Comparison of ENCODE assay signal across 8 mouse cellular contexts in the genomic region with DNA sequence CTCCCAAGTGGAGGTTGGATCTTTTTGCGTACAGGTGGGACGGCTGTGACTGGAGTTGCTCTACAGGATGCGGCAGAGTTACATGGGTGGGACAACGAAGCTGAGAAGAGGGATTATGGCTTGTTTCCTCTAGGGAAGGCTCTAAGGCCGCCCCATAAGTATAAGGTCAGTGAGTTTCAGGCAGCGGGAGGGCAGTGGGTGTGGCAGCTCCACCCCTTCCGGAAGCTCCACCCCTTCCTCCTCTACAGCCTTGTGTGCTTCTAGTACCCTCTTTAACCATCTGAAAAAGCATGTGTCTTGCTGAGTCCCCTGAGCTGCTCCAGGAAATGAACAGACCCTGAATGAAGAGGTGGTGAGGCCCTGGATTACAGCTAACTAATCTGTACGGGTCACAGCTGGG.
DNase-seq lines count a peak whose midpoint lies in the region; ATAC-seq and TF ChIP-seq lines count a peak whose summit lies in the region.

No protein-coding gene starts in this region.

- TF ChIP-seq CTCF in lung, embryonic 14.5 days (IDR thresholded peaks at IDR 0.05; ENCODE audit: low read depth) = no peak

- DNase-seq in ES-CJ7 (ENCODE audit: low read depth, low spot score) = peak; percentile 91
- DNase-seq in embryo, embryonic 10.5 days (ENCODE audit: low spot score) = peak; percentile 67
- DNase-seq in heart, postnatal 4 days = peak; percentile 61
- DNase-seq in lung, embryonic 14.5 days = no peak
- DNase-seq in frontal cortex, postnatal 25 days (ENCODE audit: low spot score in 2 of 2) = no peak
- no peak for DNase-seq in ovary, postnatal 14 days (ENCODE audit: low spot score)
- no peak for DNase-seq in left cerebral cortex, postnatal 36 days (ENCODE audit: low spot score in 2 of 2)

- WGBS in lung, embryonic 14.5 days = 38% methylated on average over 8 of the region's 8 CpGs
- 13% methylated on average over 8 of the region's 8 CpGs for WGBS in neural tube, embryonic 15.5 days

- no peak overlapping the region for H3K4me2 ChIP-seq in lung, embryonic 14.5 days
- H3K4me2 ChIP-seq in neural tube, embryonic 15.5 days = no peak overlapping the region

- H3K4me3 ChIP-seq in lung, embryonic 14.5 days (ENCODE audit: low read depth, low read length) = no peak overlapping the region
- H3K4me3 ChIP-seq in neural tube, embryonic 15.5 days (replicated peaks) = no peak overlapping the region

- no peaks in the 10 kb centered on the region for H3K27me3 ChIP-seq in lung, embryonic 14.5 days (ENCODE audit: insufficient read depth, low read length)
- H3K27me3 ChIP-seq in neural tube, embryonic 15.5 days (replicated peaks) = no peaks in the 10 kb centered on the region

- H3K36me3 ChIP-seq in lung, embryonic 14.5 days (ENCODE audit: insufficient read depth) = no peaks in the 10 kb centered on the region
- no peaks in the 10 kb centered on the region for H3K36me3 ChIP-seq in neural tube, embryonic 15.5 days

- intact Hi-C loops in left cerebral cortex, postnatal 36 days (cut with DNase I) = no loop called here

- no peaks in the 10 kb centered on the region for H3K9me3 ChIP-seq in lung, embryonic 14.5 days (ENCODE audit: low read depth, low read length)
- no peaks in the 10 kb centered on the region for H3K9me3 ChIP-seq in neural tube, embryonic 15.5 days (replicated peaks)

- peaks cover 14% of the 10 kb centered on the region for H3K4me1 ChIP-seq in lung, embryonic 14.5 days (ENCODE audit: insufficient read depth)
- H3K4me1 ChIP-seq in neural tube, embryonic 15.5 days = peaks cover 34% of the 10 kb centered on the region

- no peak overlapping the region for H3K9ac ChIP-seq in lung, embryonic 14.5 days
- no peak overlapping the region for H3K9ac ChIP-seq in neural tube, embryonic 15.5 days (replicated peaks)

- peak overlapping the region; percentile 27; the same call in 1 of the 2 replicates for H3K27ac ChIP-seq in lung, embryonic 14.5 days (ENCODE audit: low read depth)
- peak overlapping the region; percentile 72; the same call in 1 of the 2 replicates for H3K27ac ChIP-seq in neural tube, embryonic 15.5 days (replicated peaks)

- peak; percentile 15; the same call in 1 of the 2 replicates for ATAC-seq in lung, embryonic 14.5 days (ENCODE audit: insufficient read depth)
- no peak for ATAC-seq in neural tube, embryonic 15.5 days (ENCODE audit: low FRiP score)

Comparison
In these comparisons a context has a peak if more than half of its experiments do, and no peak if none do; other contexts are left out.
1. DNase-seq: peak in ES-CJ7 (single experiment), embryo, embryonic 10.5 days (single experiment) and heart, postnatal 4 days (single experiment); none in lung, embryonic 14.5 days (single experiment), frontal cortex, postnatal 25 days (0 of 2), ovary, postnatal 14 days (single experiment) and left cerebral cortex, postnatal 36 days (0 of 2).